Mouse (Mus musculus) gastrocnemius, postnatal 25 days (tissue): ENCODE data around the gene Rasgrp3. TPM values are rescaled to one million over a fixed set of nuclear protein-coding genes. Genes with fewer than 3 reads are reported as not detected.

ENCODE experiments used
- DNase-seq: peaks from one replicate; pipeline ENCODE4 v3.0.0; 2022
- total RNA-seq, 2 experiments: library from RNA; stranded (reverse); gene quantifications; 1 replicate in 1 of 2; 2 replicates in 1 of 2; pipeline ENCODE4 v1.2.3; 2021

The Rasgrp3 gene
- total RNA-seq, 2 experiments from 2014 or later = 24.8 to 29.6 TPM

GRCm38 (mm10) chr17:75503031-75503430 is 67.3 kb downstream of the Rasgrp3 start:
- DNase-seq = no peak

- DNase-seq = no peak
Observed at GRCm38 (mm10) chr17:75505053-75505452, 69.4 kb downstream of the Rasgrp3 start.

DNA sequence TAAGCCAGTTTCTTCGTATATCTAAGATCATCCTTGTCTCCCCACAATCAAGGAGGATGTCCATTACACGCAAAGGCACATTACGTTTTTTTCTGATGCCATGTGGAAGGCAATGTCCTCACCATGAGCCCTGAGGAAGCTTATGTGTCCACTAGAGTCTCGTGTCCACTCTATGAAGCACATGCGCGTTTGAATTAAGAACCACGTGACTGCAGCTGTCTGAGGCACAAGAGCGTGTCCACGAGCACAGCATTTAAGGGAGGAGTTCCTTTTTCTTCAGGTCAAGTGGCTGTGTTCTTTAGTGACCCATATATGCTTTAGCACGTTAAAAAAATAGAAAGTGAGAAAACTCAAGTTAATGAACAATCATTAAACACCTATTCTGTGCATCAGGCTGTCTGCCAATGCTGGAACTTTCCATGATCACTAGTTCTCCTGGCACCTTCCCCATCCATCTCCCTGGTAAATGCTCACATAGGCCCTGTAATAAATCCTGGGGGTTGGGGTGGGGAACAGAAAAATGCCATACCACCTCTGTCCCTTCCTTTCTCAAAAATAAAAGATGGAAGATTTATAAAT is 70.5 kb downstream of the Rasgrp3 start:
- no peak for DNase-seq

- DNase-seq = no peak
Observed at GRCm38 (mm10) chr17:75506708-75507641, 71.3 kb downstream of the Rasgrp3 start.

DNA sequence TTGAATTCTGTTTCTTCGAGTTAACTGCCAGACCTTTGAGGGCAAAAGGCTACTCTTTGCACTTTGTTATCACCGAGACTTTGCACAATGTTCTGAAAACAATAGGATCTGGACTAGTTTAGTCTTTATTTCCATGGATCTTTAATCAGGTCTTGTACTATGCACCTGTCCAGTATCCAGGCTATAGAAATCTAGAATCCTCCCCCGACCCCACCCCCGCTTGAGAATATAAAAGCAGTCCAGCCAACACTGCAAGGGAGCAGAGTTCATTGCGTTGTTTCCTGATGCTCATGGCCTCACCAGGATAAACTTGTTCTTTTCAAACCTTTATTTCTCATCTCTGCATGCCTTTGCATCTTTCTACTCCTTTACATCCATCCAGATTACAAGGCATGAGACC is 73.6 kb downstream of the Rasgrp3 start:
- DNase-seq = no peak

DNA sequence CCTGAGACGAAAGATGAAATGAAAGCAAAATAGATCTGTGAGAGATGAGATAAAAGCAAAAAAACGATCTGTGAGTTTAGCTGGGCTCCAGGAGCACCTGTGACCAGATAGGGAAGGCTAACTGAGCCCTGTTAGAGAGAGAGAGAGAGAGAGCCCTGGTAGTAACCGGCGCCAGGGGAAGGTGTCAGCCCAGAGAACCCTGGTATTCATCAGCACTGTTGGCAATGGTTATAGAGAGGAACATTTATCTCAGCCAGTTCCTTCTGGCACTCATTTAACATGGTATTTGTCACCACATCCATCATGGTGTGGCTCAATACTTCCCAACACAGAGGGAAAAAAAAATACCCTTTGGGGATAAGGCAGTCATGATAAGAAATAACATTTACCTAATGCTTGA is 80.9 kb downstream of the Rasgrp3 start:
- DNase-seq = no peak

- no peak for DNase-seq
Observed at GRCm38 (mm10) chr17:75518181-75518901, 82.6 kb downstream of the Rasgrp3 start.

DNA sequence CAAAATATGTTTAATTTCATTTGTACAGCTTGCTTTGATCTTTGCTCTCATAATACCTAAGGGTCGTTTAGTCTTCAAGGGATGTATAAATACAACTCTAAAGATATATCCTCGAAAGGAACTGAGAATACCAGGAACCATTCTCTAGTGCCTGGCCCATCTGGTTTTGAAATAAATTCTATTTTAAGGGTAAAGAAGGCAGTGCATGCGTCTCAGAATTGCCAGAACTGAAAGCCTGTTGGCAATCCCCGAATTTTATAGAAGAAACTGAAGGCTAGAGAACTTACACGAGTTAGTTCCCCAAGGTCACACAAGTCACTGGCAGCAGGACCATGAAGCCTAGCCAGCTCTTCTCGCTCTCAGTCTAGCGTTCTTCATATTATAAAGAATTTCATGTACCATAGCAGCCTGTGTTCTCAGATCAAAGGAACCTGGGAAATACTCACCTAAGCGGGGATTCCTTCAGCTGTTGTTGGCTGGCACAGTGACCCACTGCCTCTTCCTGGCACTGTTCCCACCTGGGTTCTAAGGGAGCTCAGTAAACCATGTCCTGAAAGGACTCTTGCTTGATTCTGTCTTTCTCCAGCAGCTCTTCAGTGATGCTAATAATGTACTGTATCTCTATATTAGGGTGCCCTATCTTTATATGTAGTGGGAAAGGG is 83.7 kb downstream of the Rasgrp3 start:
- DNase-seq = no peak

DNA sequence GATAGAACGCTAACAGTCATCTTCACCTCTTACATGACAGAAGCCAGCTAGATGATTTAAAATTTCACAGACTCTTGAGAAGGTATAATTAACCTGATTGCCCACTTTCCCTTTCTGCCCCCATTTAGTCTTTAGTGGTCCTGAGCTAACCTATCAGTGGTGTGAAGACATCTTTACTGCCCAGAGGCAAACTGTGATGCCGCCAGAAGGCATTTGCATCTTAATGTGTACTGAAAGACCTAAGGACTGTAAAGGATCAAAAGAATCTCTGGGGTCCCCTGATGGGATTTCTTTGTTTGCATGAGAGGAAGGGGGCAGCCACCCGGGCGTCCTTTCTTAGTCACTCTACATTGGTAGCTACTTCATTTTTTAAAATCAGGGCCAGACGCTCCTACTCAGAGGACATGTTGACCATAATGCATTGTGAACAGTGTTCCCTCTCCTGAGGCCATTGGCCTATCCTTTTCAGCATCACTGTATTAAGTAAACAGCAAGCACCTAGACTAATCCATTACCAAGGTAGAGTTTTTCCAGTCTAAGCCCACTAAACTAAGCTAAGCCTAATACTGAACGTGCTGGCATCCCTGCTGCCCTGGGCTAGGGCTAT is 85.6 kb downstream of the Rasgrp3 start:
- DNase-seq = no peak

- DNase-seq = peak; percentile 57
Observed at GRCm38 (mm10) chr17:75522347-75523065, 86.8 kb downstream of the Rasgrp3 start.

DNA sequence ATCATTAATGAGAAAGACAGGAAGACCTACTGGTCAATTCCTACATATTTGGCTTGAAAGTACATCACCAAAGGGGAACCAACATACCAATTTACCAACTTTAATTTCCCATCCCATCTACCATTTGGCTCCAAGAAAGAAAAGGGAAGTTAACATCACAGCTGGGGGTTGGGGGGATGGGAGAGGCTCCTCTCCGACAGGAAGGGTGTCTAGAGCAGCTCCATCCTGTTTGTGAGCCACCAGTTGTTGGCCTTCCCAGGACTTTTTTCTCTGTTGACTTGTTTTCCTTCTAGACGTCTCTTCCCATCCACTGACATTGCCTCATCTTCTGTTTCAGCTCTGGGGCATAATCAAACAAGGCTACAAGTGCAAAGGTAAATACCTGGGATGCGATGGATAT is 88.1 kb downstream of the Rasgrp3 start:
- peak; percentile 33 for DNase-seq

DNA sequence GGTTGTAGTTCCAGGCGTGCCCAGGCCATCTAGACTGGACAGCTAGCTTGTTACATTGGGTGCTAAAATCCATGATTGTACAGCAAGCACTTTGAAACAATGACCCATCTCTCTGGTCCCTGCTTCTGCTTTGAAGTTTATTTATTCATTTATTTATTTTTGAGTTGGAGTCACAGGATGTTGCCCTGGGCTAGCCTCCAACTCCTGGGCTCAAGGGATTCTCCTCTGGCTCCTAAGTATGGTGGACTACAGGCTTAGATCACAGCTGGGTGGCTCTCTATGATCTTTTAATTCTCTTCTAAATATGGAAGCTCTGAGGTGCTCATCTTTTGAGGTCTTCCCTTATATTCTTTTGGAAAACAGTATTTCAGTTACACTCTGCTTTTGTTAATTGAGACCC is 90.7 kb downstream of the Rasgrp3 start:
- no peak for DNase-seq

- DNase-seq = no peak
Observed at GRCm38 (mm10) chr17:75529222-75529935, 93.7 kb downstream of the Rasgrp3 start.

DNA sequence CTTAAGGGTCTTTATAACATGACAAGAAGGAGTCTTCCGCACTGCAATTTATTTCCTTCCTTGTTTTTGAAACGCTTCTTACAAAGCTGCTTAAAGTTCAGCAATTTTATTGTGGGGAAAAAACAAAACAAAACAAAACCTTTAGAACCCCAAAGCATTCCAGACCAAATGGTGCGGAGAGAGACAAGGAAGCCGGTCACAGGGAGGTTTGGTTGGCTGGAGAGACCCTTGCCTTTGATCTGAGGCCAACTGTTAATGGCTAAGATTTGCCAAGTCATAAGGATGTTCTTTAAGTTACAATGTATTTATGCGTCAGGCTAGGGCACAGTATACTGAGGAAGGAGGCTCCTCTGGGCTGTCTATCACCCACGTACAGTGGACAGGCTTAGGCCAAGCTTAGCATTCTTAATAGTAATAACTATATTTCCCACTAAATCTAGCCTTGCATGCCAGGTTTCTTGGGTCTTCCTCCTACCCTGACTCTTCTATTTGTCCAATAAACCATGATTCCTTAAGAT is 96.8 kb downstream of the Rasgrp3 start:
- no peak for DNase-seq

DNA sequence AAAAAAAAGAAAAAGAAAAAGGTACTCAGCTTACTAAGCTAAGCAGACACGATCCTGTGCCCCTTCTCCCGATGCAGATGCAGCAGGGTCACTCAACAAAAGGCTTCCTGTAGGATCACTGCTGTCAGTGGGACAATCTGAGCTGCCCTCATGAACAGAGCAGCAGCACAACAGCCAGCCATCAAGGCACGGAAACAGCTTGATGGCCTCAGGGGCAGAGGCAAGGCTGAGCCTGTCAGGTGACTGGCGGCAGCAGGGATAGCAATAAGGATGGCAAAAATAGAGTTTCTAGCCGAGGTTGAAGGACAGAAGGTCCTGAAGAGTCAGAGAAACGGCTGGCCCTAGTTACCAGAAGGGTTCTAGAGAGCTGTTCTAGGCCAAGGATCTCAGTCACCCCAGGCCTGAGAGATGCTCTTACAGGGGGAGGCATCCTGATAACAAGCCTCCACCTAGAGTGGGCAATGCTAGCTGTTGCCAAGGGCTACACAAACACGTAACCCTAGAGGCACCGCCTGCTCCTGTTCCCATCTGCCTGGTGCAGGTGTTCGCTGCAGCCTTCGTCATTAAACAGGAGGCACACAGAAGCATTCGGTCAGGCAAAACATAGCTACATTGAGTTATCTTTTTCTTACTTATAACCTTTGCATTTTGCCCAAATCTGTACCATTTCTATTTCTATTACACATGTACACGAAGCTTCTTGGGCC is 98.8 kb downstream of the Rasgrp3 start:
- no peak for DNase-seq

- no peak for DNase-seq
Observed at GRCm38 (mm10) chr17:75535612-75536011, 99.9 kb downstream of the Rasgrp3 start.

GRCm38 (mm10) chr17:75536396-75537049 is 100.8 kb downstream of the Rasgrp3 start:
- DNase-seq = no peak

DNA sequence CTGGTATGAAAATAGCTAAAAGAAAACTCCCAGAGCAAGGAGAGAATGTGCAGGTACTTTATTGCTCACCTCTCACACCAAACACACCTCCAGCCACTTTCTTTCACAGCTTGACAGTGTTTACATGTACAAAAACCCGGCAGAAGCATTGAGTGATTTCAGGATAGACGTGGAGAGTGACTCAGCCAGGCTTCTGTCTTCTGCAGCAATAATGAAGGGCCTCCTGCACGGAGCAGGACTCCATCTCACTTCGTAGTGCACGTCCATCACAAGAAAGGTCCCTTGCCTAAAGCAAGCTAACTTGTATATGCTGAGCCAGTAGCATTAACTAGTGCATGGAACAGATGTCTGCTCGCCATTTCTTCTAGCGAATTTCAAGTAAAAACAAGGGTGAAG is 101.4 kb downstream of the Rasgrp3 start:
- DNase-seq = no peak

- DNase-seq = no peak
Observed at GRCm38 (mm10) chr17:75538431-75538830, 102.7 kb downstream of the Rasgrp3 start.
